Mouse (Mus musculus): Measurements from ENCODE around the gene Cd2. TPM values are rescaled to one million over a fixed set of nuclear protein-coding genes. Genes with fewer than 3 reads are reported as not detected.

The Cd2 gene
- total RNA-seq, 2 experiments from 2014 or later: 0.35 to 14.4 TPM

DNA sequence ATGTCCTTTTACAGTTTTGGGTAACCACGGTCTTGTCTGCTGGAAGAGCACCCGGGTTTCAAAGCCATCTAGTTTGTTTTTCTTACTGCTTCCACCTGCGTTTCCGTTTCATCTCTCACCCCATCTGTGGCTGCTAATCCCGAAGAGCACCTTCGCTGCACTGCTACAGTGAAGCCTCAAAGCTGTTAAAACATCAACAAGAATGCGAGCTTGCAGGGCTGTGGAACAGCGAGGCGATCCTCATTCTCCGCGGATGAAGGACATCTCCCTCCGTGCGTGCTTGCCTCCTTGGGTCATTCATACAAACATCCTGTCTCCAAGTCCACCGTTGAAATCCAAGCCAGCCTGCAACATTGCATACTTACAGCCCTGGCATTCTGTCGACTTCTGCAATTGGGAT is 51.5 kb downstream of the Cd2 start:
- ATAC-seq (replicated peaks; ENCODE audit: low FRiP score, low TSS enrichment, poor library complexity, severe bottlenecking): no peak

DNA sequence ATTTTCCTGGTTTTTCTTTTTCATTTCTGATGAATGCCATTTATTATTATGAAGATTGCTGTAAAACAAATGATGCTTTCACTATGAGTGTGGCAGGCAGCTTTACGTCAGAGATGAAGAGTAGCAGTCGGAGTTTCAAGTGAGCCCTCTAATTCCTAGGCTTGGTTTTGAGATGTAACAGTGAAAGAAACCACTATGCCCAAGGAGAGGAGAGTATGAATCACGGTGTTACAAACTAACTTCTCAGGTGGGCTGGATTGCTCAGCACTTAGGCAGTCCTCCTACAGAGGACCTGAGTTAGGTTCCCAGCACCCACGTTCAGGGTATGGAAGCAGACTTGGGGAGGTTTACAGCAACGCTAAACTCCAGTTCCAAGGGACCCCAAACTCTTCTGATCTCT is 52.4 kb downstream of the Cd2 start:
- ATAC-seq (replicated peaks; ENCODE audit: low FRiP score, low TSS enrichment, poor library complexity, severe bottlenecking): no peak

DNA sequence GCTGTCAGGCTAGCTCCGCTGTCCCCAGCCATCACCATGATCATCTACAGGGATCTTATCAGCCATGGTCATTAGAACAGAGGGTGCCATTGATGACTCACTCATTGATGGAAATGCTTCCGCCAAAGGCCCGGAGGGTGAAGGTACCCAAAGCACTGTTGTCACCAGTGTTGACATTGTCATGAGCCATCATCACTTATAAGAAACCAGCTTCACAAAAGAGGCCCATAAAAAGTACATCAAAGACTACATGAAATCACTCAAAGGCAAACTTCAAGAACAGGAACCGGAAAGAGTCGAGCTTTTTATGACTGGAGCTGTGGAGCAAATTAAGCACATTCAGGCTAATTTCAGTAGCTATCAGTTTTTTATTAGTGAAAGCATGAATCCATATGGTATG is 54.3 kb downstream of the Cd2 start:
- no peak for ATAC-seq (replicated peaks; ENCODE audit: low FRiP score, low TSS enrichment, poor library complexity, severe bottlenecking)

DNA sequence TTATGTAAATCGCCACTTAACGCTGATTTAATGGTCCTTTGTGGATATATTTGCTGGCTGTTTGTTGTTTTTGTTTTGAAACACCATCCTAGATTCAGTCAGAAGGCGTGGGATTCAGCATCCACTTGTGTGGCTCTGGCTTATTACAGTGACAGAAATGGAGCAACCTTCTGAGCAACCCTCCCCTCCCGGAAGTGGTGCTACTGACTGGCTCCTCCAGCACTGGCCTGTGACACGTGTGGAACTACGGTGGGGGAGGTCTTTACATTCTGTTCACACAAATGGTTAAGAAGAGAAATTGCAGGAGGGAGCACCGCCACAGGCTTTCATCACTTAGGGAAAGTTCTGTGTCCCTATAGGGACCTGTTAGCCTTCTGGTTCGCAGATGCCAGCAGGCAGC is 55.2 kb downstream of the Cd2 start:
- no peak for ATAC-seq (replicated peaks; ENCODE audit: low FRiP score, low TSS enrichment, poor library complexity, severe bottlenecking)

DNA sequence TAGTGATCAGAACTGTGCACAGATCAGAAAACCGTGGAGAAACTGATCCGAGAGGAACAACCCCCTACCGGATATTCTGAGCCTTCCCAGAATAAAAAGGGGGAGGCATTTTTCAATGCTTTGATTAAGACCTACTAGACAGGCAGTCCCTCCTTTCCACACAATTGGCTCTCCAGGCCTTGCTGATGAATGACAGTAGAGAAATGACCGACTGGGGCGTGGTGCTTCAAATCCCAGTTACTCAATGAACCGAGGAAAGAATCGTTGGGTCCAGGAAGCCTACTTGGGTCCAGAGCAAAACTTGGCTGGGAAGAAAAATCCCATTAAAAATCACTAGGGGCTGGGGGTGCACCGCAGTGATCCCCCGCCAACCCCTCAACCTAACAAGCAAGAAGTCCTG is 57.5 kb downstream of the Cd2 start:
- ATAC-seq (replicated peaks; ENCODE audit: low FRiP score, low TSS enrichment, poor library complexity, severe bottlenecking): no peak

DNA sequence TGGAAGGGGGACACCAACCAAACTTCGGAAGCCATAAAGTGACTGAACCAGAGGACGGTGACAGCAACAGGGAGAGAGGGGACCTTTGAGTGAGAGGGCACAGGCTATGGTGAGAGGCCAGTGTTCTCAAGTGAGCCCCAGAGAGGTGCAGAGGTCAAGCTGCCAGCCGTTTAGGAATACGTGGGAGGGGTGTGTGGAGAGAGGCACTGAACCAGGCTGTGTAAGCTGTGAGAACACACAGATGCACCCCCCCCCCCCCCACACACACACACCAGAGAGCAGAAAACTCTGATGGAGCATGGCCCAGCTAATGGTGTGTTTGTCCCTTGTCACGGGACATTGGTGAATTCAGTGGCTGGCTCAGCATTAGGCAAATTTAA is 58.2 kb downstream of the Cd2 start:
- no peak for ATAC-seq (replicated peaks; ENCODE audit: low FRiP score, low TSS enrichment, poor library complexity, severe bottlenecking)

DNA sequence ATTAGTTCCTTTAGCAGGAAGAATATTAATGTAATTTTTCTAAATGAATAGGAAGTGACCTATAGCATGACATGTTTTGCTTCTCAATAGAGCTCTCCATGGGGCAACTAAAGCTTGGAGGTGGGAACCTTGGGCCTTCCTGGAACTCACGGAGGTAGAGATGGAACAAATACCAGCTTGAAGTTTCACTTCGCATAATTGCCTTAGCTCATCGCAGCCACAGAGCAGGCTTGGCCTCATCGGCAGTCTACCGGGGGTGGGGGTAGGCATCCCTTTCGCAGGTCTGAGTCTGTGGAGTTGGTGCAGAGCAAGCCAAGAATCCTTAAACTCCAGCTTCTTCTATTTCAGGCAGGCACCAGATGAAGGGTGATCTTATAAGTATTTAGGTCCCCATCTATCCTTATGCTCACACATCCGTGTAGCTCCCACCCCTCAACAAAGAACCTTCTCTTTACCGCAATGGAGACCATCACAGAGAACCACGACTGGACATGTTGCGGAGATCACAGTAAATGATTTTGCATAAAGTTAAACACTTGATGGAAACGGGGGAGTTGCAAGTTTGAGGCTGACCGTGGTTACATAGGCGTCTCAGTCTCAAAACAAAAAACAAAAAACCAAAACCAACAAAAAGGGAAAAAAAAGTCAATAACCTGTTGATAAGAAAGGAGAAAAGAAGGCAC is 58.7 kb downstream of the Cd2 start:
- ATAC-seq (replicated peaks; ENCODE audit: low FRiP score, low TSS enrichment, poor library complexity, severe bottlenecking): no peak

DNA sequence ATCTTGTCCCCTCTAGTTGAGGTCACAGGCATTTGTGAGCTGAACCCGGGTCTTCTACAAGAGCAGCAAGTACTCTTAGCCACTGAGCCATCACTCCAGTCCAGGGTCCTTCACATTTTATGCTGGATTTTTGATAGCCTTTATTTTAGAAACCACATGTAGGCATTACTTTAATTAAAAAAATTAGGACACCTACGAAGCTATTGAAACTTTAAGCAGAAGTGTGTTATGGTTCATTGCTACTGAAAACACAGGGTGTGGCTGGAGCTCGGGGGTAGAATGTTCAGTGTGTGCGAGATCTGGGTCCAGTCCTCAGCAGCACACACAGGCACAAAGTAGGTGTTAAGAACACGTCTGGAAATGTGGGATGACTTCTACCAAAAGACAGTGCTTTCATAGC is 59.7 kb downstream of the Cd2 start:
- ATAC-seq (replicated peaks; ENCODE audit: low FRiP score, low TSS enrichment, poor library complexity, severe bottlenecking): no peak

Other genes with a start within 250 kb of the Cd2 start
- not detected in 2 replicates for gene Ptgfrn, start 177.7 kb downstream of the Cd2 start, total RNA-seq (2014; fragmentation: Nextera tagmentation)
- not detected in 2 replicates for gene Ptgfrn, start 177.7 kb downstream of the Cd2 start, total RNA-seq (2017)
- 14.2 and 22.4 TPM in 2 replicates for gene Igsf3, start 89.1 kb upstream of the Cd2 start, total RNA-seq (2014; fragmentation: Nextera tagmentation)
- gene Igsf3, start 89.1 kb upstream of the Cd2 start, total RNA-seq (2017): 8.4 and 12.3 TPM in 2 replicates